Mouse (Mus musculus) lung, postnatal 0 days (tissue): Measurements from ENCODE around the gene Tbc1d5.

Experiments used
- CTCF ChIP-seq: IDR thresholded peaks from 2 replicates; pipeline ENCODE4 v1.5.1; 2016; ENCODE audit warnings: antibody characterized with exemption, mild to moderate bottlenecking
- EP300 ChIP-seq: IDR thresholded peaks from 2 replicates; pipeline ENCODE4 v1.6.1; 2016; ENCODE audit warnings: antibody characterized with exemption, mild to moderate bottlenecking, control low read depth

DNA sequence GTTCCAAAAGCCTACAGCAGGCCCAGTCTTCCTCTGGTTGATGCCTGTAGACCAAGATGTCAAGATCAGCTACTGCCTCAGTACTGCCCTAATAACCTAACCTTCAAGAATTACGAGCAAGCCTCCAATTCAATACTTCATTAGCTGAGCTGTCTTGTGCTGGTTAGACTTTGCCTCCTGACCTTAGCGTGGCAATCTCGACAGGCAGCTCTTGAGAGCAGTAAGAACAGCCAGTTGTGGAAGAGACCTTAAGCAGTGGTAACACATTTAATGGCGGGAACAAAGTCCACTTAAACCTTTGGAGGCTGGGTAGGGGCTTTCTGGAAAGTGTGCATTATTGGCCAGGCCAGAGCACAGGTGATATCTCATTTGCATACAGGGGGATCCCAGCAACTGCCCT is 34.2 kb downstream of the Tbc1d5 start:
- no peak for TF ChIP-seq CTCF
- no peak for TF ChIP-seq EP300
